Mouse (Mus musculus): ENCODE data around the gene Il1b.
A peak's percentile ranks its signal among the peaks of the same experiment; 100 is the strongest.

Il1b gene

DNA sequence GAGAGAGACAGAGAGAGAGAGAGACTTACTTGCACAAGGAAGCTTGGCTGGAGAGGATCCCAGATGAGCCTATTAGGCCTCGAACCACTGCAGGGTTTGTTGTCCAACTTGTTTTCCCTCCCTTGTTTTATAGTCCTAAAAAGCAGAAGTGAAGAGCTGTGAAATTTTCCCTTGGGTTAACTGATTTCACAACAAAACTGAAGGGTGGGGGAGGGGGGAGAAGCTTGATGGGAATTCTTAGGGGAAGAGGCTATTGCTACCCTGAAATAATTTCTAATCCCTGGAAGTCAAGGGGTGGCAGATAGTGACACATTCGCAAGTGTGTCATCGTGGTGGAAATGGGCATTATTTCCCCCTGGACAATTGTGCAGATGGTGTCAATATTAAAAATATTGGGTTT lies at the start of gene Il1b:
Il1b (minus strand) TSS at position 101 of the 400 bp plus-strand sequence.
- DNase-seq (ENCODE audit: low read depth, low spot score), result no peak

DNA sequence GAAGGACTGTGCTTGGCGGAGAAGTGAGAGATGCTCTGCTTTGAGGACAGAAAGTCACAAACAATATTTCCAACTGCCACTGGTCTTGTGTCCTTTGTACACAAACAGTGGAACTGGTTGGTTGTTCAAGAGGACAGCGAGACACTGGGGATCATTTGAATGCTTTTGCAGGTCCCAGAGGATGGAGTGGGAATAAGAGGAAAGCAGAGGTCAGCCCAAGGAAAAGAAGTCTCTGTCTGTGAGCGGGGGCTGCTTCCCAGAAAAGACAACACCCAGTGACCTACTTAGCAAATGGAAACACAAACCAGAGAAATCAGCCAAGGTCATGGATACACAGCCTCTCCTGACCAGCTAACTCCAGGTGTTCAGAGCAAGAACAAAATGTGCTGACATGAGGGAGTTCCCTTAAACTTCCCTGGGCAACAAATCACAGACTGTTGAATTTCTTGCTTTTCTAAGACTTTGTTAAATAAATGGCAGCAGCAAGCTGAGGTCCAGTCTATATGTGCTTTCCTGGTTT lies 48.5 kb upstream of the Il1b start:
- no peak for DNase-seq (ENCODE audit: low read depth, low spot score)

DNA sequence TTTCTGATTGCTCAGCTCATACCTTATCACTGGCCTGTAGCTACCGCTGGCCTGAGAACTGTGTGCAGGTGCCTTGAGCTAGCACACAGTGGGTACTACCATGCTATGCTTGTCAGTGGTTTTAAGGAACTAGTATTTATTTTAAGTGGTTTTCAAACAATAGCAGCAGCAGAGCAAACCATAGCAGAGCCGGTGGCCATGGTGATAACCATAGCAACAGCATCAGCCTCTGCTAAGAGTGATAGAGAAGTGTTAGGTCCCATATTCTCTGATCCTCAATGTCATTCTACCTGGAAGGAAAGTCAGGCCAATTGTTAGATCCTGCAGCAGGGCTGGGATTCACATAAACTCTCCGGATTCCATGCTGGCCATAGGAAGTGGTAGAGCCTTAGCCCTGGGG lies 43.7 kb upstream of the Il1b start:
- no peak for DNase-seq (ENCODE audit: low read depth, low spot score)

DNA sequence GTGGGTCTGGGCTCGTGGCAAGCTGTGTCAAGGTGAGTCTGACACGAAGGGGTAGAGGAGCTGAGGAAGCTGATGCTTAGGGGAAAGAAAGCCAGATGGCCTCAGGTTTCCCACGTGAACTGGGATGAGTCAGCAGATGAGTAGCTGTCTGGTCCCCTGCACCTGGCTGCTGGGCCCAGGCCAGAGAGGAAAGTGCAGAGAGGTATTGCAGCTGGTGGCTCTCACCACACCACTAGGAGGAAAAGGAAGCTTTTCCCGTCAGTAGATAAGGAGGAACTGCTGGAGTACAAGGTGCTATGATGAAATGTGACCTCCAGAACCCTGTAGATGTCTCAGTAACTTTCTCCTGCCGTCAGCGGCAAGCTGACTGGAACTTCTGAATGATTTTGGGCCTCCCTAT lies 42.5 kb upstream of the Il1b start:
- DNase-seq (ENCODE audit: low read depth, low spot score), result no peak

DNA sequence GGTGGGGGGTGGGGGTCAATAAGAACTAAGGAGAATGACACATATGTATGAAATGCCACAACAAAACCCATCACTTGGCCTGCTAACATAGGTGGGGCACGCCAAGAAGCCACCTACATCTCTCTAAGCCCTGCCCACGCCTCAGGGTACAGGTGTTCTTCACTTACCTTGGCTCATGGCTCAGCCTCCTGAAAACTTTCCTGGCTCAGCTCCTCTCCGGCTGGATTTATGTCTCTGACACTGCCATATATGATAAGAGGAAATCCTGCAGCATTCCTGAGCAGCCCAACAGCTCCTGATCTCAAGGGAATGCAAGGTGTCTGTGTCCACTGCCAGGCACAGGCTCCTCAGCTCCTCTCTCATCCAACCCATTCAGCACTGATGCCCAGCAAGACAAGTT lies 40.7 kb upstream of the Il1b start:
- no peak for DNase-seq (ENCODE audit: low read depth, low spot score)

DNA sequence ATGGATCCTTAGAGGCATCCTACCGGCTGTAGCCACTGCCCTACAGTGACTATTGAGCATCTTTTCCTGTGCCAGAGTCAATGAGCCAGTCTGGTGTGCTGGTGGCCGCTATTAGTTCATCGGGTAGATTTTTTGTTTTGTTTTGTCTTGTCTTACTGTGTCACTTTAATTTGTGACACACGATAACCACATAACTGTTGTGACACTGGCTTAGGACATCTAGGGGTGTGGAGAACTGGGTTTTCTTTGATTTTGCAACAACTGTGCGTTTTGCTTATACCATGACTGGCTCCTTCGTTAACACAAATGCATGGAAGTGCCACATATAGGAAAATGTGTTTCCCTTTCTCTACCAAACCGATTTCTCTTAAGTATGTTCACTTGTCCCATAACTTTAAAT lies 39.4 kb upstream of the Il1b start:
- no peak for DNase-seq (ENCODE audit: low read depth, low spot score)

DNA sequence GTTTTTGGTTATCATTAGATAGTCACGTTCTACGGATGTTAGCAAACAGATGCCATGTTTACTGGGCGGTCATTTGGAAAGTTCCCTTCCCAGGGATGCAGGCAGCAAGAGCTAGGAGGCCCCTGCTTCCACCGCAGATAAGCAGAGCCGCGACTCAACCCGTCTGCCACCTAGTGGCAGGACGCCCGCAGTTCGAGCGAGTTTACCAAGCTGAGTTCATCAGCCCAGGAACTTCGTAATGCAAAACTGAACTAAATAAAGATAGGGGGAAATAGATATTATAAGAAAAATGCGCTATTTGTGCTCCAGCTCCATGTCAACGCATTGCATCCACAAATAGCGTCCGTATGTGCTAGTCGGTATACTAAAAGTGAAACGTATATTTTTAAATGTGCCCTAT lies 37.5 kb upstream of the Il1b start:
- peak; percentile 58 for DNase-seq (ENCODE audit: low read depth, low spot score)

DNA sequence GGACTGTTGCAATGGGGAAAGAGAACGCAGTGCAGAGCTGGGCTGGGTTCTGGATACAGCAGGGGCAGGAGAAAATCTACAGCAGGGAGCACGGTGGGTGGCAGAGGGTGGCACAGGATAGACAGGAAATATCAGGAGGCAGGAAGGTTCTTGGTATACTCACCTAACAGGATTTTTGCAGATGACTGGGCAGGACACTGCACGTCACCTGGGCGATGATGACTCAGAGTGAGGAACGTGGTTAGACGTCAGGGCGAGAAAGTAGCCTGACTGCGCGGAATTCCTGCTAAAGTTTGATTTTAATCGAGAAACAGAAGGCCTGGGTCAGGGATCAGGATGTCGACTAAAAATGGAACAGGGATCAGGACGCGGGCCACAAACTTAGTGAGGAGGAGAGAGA lies 36.7 kb upstream of the Il1b start:
- DNase-seq (ENCODE audit: low read depth, low spot score), result no peak

DNA sequence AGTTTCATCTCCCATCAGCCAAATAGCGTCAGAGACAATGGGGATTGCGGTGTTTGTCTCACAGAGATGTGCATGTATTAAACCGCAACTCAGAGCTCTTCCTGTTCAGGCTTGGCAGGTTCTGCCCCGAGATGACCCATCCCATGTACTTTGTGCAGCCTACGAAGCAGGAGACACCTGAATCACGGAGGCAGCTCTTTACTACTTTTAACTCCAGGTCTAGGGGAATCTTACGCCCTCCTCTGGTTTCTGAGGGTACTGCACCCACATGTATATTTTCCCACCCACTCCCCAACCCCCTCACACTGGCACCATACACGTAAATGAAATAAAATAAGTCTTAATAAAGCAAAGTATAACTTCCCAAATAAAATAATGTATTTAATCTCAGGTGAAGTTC lies 35.6 kb upstream of the Il1b start:
- DNase-seq (ENCODE audit: low read depth, low spot score), result no peak

DNA sequence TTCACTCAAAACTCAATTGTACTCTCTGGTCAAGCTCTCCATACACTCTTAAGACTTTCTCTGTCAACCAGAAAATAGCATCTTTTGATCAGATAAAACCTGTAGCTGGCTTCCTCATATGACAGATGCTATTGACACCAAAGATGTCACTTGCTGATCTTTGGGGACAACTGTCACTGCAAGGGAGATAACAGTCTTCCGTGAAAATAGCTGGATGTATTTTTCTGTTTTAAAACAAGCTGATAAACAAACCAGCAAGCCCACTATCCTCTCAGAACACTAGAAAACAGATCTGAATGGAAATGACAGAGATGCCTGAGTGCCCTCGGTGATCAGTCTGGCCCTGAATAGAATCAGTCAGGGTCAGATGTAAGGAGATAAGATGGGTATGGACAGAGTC lies 32.8 kb upstream of the Il1b start:
- no peak for DNase-seq (ENCODE audit: low read depth, low spot score)

DNA sequence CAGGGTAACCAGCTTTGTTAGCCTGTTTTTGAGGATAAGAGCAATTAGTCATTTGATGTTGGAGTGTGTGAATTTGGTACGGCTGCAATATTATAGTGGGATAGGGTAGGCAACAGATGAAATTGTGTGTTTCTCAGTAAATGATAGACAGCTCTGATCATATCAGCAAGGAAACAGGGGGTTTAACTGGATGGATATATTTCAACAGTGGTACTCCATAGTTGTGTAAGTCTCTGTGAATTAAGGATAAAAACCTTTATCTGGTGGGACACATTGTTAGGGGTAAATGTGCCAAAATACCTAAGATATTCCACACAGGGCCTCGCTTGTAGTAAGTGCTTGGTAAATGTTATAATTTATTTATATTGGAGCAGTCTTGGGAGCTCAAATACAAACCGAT lies 31.4 kb upstream of the Il1b start:
- no peak for DNase-seq (ENCODE audit: low read depth, low spot score)

DNA sequence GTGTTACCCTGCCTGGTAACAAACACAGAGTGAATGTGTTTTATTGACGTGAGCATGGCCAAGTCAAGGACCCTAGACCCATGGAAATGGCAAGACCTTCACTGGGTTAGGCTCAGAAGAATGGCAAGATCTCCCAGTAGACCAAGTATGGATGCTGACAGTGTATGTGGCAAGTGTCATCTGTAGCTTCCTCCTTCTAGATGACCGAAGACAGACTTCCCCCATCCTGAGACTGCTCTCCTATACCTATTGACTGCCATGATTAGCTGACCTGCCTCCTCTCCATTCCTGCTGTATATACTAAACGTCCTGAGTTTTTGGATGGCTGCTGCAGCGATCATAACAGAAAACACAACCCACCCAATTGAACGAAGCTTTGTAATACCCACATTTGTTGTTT lies 30.9 kb upstream of the Il1b start:
- DNase-seq (ENCODE audit: low read depth, low spot score), result no peak

DNA sequence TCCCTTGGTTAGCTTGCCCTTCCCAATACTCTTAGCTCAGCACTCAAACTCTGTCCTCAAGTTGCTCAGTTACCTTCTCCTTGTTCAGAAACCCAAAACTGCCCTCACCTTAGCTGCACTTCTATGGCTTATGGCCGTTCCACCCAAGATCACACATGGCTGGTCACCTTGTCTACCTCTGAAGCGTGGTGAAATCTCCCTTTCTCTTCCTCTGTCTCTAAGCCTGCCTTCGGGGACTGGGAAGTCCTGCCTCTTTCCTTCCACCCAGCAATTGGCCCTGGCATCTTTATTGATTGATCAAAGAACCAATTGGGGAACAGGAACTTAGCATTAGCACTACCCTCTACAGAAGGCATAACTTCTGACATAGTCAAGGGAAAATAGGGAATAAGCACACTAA lies 27.2 kb upstream of the Il1b start:
- DNase-seq (ENCODE audit: low read depth, low spot score), result no peak

DNA sequence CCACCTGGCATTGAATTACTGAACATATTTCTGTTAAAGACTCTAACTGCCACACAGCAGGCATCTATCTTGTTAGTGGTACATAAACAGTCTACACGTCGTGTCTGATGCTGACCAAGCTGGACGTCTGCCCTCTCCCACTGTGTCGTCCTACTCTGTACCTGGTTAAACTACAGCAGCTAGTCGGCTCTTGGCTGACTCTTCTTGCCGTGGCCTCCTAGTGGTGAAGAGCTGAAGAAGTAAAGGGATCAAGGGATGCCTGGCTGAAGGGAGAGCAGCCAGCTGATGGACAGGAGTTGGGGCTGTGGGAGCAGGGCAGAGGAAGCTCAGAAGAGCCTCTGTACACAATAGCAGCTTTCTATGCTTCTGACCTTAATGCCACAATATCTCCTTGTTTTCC lies 22.6 kb upstream of the Il1b start:
- peak; percentile 14 for DNase-seq (ENCODE audit: low read depth, low spot score)

DNA sequence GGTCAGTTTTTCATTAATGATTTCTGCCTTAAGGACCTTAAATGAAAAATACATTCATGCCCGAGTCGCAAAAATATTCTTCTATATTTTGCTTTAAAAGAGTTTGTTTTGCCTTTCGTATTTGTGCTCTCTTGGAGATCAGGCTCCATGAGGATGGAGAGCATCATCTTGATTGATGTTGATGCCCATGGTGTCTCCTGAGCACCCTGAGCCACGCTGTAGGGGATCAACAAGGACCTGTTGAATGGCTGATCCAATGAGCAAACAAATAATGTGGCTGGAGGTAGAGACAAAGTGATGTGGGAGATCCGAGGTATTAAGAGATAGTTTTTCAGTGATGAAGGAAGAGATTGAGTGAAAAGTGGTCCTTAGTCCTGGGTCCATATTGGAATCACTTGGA lies 19.2 kb upstream of the Il1b start:
- no peak for DNase-seq (ENCODE audit: low read depth, low spot score)

DNA sequence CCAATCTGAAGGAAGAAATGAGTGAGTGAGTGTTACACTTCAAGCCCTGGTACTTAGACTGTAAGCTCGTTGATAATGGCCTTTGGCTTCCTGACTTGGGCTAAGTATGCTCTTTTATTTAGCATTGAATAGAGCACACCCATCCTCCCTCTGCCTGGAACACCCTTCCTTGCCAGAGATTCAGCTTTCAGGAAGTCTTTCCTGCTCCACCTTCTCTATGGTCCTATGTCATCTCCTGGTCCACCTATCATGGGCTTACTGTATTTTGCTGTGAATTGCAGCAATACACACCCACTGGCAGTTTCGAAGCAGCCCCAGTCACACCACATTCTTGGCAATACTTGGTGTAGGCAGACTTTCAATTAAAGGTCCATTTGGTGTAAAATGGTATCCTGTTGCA lies 18.4 kb upstream of the Il1b start:
- DNase-seq (ENCODE audit: low read depth, low spot score), result no peak

DNA sequence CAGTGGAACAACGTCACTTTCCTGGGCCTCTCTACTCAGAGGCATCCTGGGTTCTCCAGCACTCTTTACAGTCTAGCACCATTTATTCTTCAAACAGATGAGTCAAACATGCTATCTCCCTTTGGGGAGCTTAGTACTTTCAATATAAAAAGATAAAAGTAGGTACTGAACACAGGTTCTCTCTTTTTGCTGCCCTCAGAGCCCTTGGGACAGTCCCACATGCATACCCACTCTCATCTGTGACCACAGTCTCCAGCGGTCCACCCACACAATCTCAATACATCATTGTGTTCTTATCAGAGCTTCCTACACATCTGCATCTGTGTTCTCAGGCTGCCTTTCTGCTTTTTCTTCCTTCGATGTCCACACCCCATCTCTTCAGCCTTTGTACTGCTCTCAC lies 14.4 kb upstream of the Il1b start:
- no peak for DNase-seq (ENCODE audit: low read depth, low spot score)

DNA sequence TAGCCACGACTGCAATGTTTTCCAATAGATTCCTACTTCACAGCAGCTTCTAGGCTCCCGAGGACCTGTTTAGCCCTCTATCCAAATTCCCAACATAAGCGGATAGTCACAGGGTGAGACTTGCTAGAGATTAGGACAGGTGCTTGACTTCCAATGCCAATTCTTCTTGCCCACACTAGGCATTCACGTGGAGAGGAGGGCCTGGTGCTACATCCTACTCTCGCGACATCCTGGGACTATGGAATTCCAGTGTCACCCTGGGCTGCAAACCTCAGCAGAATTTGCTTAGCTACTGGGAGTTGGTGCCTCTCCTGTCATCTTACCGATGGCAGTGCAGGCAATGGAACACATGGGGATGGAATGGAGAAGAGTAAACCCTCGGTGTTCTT lies 13.3 kb upstream of the Il1b start:
- no peak for DNase-seq (ENCODE audit: low read depth, low spot score)

DNA sequence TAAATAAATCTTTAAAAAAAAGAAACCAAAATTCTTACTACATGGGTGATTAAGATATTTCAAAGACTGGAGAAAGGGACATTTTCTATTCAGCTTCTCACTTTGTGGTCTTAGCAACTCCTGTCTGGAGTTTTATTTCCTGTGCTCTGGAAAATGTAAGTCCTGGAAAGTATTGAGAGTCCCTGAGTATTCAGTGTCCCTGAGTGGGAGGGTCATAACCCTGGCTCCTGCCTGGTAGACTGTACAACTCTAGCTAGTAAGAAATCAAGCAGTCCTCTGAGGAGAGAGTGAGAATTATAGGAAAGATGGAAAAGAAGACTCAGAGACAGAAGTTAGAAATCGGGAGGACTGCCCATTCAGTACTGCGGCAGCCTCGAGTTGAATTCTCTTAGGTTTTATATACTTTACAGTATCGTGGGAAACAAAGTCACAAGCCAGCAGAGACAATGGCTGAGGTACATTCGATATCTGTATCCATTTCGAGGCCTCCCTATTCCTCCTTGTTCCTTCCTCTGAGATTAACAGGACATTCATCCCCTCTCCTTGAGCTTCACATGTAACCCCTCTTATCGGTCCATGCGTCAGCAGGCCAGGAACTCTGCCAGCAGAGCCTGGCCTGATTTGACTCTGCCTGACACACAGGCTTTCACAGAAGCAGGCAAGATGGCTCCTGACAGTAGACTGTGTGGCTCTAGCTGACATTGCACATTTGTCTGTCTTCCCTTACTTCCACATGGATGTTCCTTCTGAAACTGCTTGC lies 12.8 kb upstream of the Il1b start:
- DNase-seq (ENCODE audit: low read depth, low spot score), result no peak

DNA sequence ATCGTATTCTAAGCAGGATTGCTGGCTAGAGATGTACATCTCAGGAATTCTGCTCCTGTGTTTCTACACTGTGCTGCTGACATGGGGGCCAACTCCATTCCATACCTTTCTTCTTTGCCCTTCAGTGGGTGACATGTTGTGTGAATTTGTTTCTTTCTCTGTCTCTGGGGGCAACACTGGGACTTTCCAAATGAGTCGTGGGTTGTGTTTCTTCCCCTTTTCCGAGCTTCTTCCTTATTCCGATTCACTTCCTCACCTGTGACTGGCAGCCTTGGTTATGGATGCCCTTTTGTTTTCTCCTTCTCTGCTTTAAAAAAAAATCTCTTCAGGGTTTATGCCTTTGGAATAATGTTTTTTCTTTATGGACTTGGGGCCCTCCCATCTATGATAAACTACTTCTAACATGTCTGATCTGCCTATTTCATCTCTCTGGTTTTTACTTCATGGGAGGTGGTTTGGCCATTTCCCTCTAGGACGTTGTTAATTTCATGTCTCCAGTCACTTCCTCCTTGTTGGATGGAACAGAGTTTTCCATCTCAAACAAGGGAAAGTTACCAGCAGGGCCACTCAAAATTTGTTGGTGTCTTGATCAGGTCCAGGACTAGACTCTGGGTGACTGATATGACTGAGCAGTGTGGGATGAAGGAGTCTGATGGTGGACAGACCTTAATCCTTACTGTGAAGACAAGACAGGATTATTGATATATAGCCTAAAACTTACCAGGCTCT lies 10.0 kb upstream of the Il1b start:
- DNase-seq (ENCODE audit: low read depth, low spot score), result no peak

DNA sequence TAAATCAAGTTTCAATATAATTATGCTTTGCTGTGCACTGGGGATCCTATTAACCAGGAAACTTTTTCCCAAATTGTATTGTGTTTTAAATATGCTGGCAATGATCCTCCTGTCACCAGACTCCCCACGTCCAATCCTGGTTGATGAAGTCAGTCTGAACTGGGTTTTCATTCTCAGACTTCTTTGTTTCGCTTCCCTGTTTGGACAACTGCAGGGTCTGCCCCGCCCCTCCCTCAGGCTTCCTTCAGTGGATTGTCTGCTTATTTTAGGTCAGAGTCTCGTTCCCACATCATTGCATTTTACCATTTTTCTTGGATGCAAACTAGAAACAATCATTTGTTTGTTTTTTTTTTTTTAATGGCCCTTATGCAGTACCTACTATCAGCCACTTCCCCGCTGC lies 9.3 kb upstream of the Il1b start:
- no peak for DNase-seq (ENCODE audit: low read depth, low spot score)

DNA sequence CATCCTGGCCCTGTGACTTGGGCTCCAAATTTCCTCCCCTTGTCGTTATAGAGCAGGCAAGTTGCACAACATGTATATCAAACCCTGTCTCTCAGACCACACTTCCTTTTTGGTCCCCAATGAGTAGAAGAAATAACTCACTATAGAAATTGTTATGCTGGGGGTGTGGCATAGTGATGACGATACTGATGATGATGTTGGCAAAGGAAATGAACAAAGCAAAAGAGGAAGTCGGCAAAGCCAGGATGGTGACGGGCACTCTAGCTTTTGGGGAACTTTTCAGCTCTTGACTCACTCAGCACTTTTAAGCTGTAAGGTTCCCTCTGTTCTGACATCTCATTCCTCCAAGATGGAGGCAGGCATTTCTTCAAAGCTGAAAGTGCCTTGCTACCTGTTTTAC lies 2.4 kb upstream of the Il1b start:
- no peak for DNase-seq (ENCODE audit: low read depth, low spot score)

DNA sequence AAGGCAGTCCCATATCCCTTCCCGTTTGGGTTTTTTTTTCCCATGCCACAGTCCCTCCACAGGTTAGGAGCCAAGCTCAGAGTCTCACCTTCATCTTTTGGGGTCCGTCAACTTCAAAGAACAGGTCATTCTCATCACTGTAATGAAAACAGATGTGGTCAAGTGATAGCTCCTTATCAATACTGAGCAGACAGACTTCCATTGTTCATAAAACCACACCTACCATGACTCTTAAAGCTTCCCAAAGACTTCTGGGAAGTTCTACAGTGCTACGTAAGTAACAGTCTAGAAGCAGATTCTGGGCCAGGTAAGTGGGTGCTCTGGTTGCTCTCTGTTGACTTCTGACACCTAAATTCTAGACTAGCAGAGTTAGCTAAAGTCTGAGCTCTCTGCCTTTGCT lies 1.3 kb downstream of the Il1b start:
- DNase-seq (ENCODE audit: low read depth, low spot score), result no peak

Data from forelimb bud, embryonic 11.5 days (tissue).